Mouse (Mus musculus) forebrain, embryonic 15.5 days (tissue): ENCODE measurements around the gene Sh3gl3. TPM values are rescaled to one million over a fixed set of nuclear protein-coding genes. Genes with fewer than 3 reads are reported as not detected.

Source experiments
- ATAC-seq: fragments of 200-750 bp; cut with Nextera tagmentation; replicated peaks from 2 replicates; pipeline ENCODE4 v1.8.0; 2017; ENCODE audit warnings: mild to moderate bottlenecking, moderate TSS enrichment, moderate library complexity
- H3K27ac ChIP-seq: fragments of 300-500 bp; sonication (generic); replicated peaks from 2 replicates; pipeline ENCODE4 v1.5.1; 2015; ENCODE audit warnings: mild to moderate bottlenecking, inconsistent platforms
- H3K27me3 ChIP-seq: fragments of 300-500 bp; sonication (generic); 2 replicates; pipeline ENCODE4 v1.6.1; 2015; ENCODE audit warnings: inconsistent platforms
- H3K36me3 ChIP-seq: fragments of 300-500 bp; sonication (generic); 2 replicates; pipeline ENCODE4 v1.6.1; 2015; ENCODE audit warnings: mild to moderate bottlenecking, inconsistent platforms
- H3K4me1 ChIP-seq: fragments of 300-500 bp; sonication (generic); 2 replicates; pipeline ENCODE4 v1.6.1; 2015; ENCODE audit warnings: inconsistent platforms
- H3K4me2 ChIP-seq: fragments of 300-500 bp; sonication (generic); replicated peaks from 2 replicates; pipeline ENCODE4 v1.6.1; 2015; ENCODE audit warnings: mild to moderate bottlenecking, inconsistent platforms
- H3K4me3 ChIP-seq: fragments of 300-500 bp; sonication (generic); 2 replicates; pipeline ENCODE4 v1.5.1; 2015; ENCODE audit warnings: mild to moderate bottlenecking, inconsistent platforms
- H3K9ac ChIP-seq: fragments of 300-500 bp; sonication (generic); replicated peaks from 2 replicates; pipeline ENCODE4 v1.6.1; 2015; ENCODE audit warnings: mild to moderate bottlenecking, inconsistent platforms
- H3K9me3 ChIP-seq: fragments of 300-500 bp; sonication (generic); 2 replicates; pipeline ENCODE4 v1.6.1; 2016; ENCODE audit warnings: inconsistent platforms
- WGBS: fragments of 180-500 bp; shearing (Covaris S2); methylation state at CpG from one replicate; pipeline ENCODE4 v1.1.7; 2015; ENCODE audit warnings: mixed read lengths; 5-methylcytosine and 5-hydroxymethylcytosine counted together
- polyA plus RNA-seq: library from polyadenylated mRNA; unstranded; fragments of >200 nt; fragmentation: Nextera tagmentation; extraction: Ambion mirVana; gene quantifications from 2 replicates; pipeline ENCODE4 v1.2.1, GENCODE M21; 2015

Gene Sh3gl3
- polyA plus RNA-seq, 1 experiment from 2014 or later: 55.5 TPM

DNA sequence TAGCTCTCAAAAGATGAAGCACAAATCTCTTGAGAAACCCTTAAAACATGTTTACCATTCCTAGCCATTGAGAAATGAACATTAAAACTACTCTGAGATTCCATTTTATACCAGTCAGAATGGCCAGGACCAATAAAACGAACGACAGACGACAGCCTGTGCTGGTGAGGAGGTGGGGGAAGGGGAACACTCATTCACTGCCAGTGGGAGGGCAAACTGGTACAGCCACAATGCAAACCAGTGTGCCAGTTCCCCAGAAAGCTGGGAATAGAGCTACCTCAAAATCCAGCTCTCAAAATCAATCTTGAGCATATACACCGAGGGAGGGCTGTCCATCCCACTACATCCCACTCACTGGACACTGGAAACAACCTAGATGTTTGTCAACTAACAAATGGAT is 153.6 kb downstream of the Sh3gl3 start:
- Histone ChIP-seq H3K27ac (no peak overlapping the region), H3K4me3 (no peak overlapping the region), H3K4me2 (no peak overlapping the region), H3K4me1 (no peaks in the 10 kb centered on the region), H3K9me3 (no peaks in the 10 kb centered on the region), H3K27me3 (no peaks in the 10 kb centered on the region), H3K36me3 (no peaks in the 10 kb centered on the region), H3K9ac (no peak overlapping the region)
- no peak for ATAC-seq
- 57% methylated on average over 4 of the region's 4 CpGs for WGBS

DNA sequence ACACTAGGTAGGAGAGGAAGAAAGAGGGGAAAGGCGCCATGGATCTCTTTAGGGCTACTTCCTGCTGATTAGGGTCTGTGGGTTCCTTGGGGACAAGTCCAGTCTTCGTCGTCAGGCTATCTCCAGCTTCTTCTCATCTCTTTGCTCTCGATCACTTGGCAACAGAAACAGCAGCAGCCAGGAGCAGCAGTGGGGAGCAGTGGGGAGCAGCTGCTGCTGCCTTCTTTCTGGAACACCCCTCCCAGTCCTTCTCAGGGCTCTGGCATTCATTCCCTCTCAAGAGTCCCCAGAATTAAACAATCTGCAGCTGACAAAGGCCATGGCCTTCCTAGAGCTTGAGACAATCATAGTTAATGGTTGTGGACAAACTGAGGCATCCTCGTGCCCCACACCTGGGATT is 154.2 kb downstream of the Sh3gl3 start:
- Histone ChIP-seq H3K36me3 (no peaks in the 10 kb centered on the region), H3K9me3 (no peaks in the 10 kb centered on the region), H3K27ac (no peak overlapping the region), H3K4me1 (no peaks in the 10 kb centered on the region), H3K27me3 (no peaks in the 10 kb centered on the region), H3K4me2 (no peak overlapping the region), H3K9ac (no peak overlapping the region), H3K4me3 (no peak overlapping the region)
- 58% methylated on average over 5 of the region's 5 CpGs for WGBS
- no peak for ATAC-seq

DNA sequence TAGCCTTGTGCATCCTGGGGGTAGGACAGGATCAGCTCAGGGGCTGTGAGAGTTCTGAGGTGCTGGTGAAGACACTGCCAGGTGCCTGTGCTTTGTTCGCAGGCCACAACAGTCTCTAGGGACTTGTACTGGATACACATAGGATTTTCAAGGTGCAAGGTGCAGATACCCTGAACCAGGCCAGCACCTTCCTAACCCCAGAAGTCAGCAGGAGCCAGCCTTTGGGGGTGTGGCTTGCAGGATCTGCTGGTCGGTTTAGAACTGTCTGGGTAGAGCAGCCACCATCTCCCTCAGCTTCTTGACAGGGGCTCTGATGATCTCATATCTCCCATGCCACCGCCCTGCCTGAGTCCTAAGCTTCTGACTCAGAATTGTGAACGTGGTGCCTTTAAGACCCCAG is 156.2 kb downstream of the Sh3gl3 start:
- Histone ChIP-seq H3K9ac (no peak overlapping the region), H3K9me3 (no peaks in the 10 kb centered on the region), H3K4me1 (peaks cover 10% of the 10 kb centered on the region; the same call in 1 of the 2 replicates), H3K27me3 (peaks cover under 1% of the 10 kb centered on the region), H3K27ac (no peak overlapping the region), H3K4me3 (no peak overlapping the region), H3K36me3 (no peaks in the 10 kb centered on the region), H3K4me2 (no peak overlapping the region)
- 61% methylated on average over 4 of the region's 4 CpGs for WGBS
- no peak for ATAC-seq

DNA sequence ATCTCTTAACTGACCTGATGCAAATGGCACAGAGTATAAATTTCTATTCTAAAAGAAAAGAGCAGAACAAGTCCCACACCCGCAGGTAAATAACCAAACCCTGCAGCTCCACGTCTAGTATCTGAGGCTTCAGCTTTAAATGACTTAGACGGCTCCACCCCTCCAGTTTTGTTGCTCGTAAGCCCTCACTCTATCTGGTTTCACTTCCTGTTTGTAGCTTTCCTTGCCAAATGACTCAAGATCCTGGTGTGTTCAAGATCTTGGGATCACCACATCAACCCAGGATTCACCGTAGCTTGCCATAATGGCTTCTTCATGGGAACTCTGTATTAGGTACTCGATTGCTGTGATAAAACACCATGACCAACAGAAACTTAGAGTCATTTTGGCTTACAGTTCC is 157.2 kb downstream of the Sh3gl3 start:
- Histone ChIP-seq H3K27ac (no peak overlapping the region), H3K4me3 (no peak overlapping the region), H3K36me3 (no peaks in the 10 kb centered on the region), H3K9me3 (no peaks in the 10 kb centered on the region), H3K9ac (no peak overlapping the region), H3K27me3 (peaks cover 10% of the 10 kb centered on the region), H3K4me2 (no peak overlapping the region), H3K4me1 (peaks cover 20% of the 10 kb centered on the region)
- 80% methylated on average over 6 of the region's 6 CpGs for WGBS
- ATAC-seq: no peak

DNA sequence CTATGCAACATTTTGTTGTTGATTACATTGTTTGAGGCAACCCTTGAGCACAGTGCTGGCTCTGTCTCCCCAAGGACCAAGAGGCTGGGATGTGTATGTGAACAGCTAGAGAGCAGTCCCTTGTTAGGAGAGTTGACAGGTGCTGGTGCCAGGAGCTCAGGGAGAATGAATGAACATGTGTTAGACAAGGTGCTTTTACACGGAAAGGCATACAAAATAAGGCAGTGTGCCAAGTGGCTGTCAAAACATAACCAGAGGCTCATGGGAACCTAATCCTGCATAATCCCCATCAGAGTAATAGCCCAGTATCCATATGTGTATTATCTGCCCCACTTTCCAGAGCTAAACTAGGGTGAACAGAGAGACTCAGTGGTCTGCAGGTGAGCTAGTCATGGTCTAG is 160.4 kb downstream of the Sh3gl3 start:
- no peak overlapping the region for H3K4me2 ChIP-seq
- no peak overlapping the region for H3K27ac ChIP-seq
- H3K4me3 ChIP-seq: no peak overlapping the region
- 18% methylated on average over 1 of the region's 1 CpGs for WGBS
- peak; percentile 42 for ATAC-seq
- H3K36me3 ChIP-seq: no peaks in the 10 kb centered on the region
- no peaks in the 10 kb centered on the region for H3K9me3 ChIP-seq
- peaks cover 24% of the 10 kb centered on the region for H3K27me3 ChIP-seq
- peaks cover 28% of the 10 kb centered on the region for H3K4me1 ChIP-seq
- no peak overlapping the region for H3K9ac ChIP-seq

DNA sequence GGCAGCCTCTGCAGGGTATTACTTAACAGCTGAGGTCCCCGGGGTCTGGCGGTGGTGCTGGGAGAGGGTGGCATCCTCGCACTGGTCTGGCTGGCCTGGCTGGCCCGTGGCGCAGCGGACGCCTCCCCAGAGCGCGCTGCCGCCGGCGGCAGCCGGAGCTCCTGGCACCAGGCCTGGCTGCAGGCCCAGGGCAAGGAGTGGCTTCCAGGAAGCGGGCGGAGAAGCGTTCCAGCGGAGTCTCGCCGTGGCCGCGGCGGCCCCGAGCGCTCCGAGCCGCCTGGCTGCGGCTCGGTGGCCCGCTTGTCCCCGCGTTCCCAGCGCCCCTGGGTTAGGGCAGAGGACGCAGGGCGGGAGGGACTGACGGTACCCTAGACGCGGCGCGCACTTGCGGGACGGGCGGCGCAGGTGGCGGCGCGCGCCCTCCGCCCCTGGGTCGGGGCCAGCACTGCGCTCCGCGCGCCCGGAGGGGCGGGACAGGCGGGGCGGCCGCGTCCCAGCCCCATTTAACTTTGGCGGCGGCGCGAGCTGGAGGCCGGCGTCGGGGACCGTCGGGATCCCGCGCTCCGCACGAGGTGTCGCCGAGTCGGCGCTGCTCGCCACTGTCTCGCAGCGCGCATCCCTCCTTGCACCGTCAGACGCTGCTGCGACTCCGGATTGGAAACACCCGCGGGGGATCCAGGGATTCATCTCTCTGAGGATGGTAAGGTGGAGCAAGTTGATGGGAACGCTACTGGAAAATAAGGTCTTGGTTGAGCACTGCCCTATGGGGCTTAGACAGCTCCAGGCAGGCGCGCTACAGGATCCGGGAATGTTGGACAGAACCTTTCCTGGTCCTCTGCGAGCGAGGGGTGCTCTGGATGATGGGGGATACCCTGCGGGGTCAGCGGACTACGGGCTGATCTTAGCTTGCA is 161.8 kb downstream of the Sh3gl3 start, which contains the start of gene Adamtsl3:
TSS of gene Adamtsl3 (plus strand) at position 484 of the 911 bp plus-strand sequence.
- H3K4me3 ChIP-seq: peak within 1 kb of the TSS; percentile 57
- WGBS: under 1% methylated on average over 95 of the region's 95 CpGs
- peaks cover 24% of the 10 kb centered on the region for H3K27me3 ChIP-seq
- H3K4me2 ChIP-seq: peak within 1 kb of the TSS; percentile 87
- no peaks in the 10 kb centered on the region for H3K9me3 ChIP-seq
- peak within 1 kb of the TSS; percentile 48 for H3K9ac ChIP-seq
- H3K27ac ChIP-seq: no peak within 1 kb of the TSS
- no peaks in the 10 kb centered on the region for H3K36me3 ChIP-seq
- ATAC-seq: peak; percentile 73
- peaks cover 28% of the 10 kb centered on the region for H3K4me1 ChIP-seq

DNA sequence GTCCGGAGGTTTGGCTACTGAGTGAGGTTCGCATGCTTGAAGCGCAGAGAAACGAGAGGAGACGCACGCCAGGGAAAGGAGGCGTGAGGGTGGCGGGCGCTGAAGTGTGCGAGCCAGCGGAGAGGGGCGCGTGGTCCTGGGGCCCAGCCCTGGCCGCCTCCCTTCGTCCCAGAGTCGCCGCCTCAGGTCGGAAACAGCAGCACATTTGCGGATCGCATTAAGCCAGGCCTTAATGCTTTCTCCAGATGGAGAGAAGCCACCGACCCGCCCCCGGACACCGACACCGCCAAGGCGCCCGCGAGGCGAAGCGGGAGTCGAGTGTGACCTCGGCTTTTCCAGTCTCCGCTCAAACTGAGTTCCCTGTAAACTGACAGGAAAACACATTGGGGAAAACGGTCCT is 162.5 kb downstream of the Sh3gl3 start:
- no peaks in the 10 kb centered on the region for H3K9me3 ChIP-seq
- peak overlapping the region; percentile 57 for H3K4me3 ChIP-seq
- H3K4me2 ChIP-seq: peak overlapping the region; percentile 87
- H3K4me1 ChIP-seq: peaks cover 28% of the 10 kb centered on the region
- no peak overlapping the region for H3K27ac ChIP-seq
- peak overlapping the region; percentile 48 for H3K9ac ChIP-seq
- WGBS: under 1% methylated on average over 34 of the region's 34 CpGs
- H3K27me3 ChIP-seq: peaks cover 24% of the 10 kb centered on the region
- peak; percentile 24 for ATAC-seq
- no peaks in the 10 kb centered on the region for H3K36me3 ChIP-seq

DNA sequence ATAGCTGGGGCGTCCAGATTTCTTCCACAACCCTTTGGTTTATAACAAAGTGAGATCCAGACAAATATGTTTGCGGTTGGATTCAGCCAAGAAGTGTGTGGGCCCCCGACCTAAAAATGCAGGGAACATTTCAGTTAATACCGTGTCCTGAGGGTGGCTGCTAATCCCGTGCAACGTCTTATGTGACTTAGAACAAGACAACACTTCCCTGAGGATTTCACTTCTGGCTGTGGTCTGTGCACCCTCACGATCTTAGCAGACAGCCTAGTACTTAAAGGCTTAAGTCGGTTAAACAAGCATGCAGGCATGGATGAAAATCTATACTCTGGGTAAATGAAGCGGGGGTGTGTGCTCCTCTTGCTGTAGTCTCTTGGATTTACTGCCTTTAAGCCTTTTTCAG is 164.5 kb downstream of the Sh3gl3 start:
- Histone ChIP-seq H3K27me3 (peaks cover 24% of the 10 kb centered on the region), H3K4me2 (no peak overlapping the region), H3K27ac (no peak overlapping the region), H3K9ac (no peak overlapping the region), H3K36me3 (no peaks in the 10 kb centered on the region), H3K4me3 (no peak overlapping the region), H3K9me3 (no peaks in the 10 kb centered on the region), H3K4me1 (peaks cover 28% of the 10 kb centered on the region)
- 89% methylated on average over 9 of the region's 9 CpGs for WGBS
- no peak for ATAC-seq

DNA sequence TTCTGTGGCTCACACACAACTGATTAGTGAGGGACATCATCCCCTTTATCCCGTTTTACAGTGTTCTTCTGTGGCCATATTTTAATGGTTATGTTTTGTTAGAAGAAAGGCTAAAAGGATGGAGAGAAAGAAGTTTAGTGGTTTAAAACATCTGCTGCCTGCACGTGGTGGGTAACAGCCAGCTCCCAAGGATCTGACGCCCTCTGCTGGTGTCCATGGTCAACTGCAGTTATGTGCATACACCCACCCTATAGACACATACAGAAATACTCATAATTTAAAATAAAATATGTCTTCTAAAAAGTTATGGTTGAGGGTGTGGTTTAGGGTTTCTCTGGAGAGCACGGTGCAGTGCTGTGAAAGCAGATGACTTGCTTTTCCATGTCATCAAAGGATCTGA is 164.9 kb downstream of the Sh3gl3 start:
- H3K27ac ChIP-seq: no peak overlapping the region
- no peak for ATAC-seq
- H3K4me3 ChIP-seq: no peak overlapping the region
- peaks cover 28% of the 10 kb centered on the region for H3K4me1 ChIP-seq
- H3K9ac ChIP-seq: no peak overlapping the region
- no peaks in the 10 kb centered on the region for H3K9me3 ChIP-seq
- no peaks in the 10 kb centered on the region for H3K36me3 ChIP-seq
- peaks cover 24% of the 10 kb centered on the region for H3K27me3 ChIP-seq
- WGBS: 80% methylated on average over 4 of the region's 4 CpGs
- H3K4me2 ChIP-seq: no peak overlapping the region

DNA sequence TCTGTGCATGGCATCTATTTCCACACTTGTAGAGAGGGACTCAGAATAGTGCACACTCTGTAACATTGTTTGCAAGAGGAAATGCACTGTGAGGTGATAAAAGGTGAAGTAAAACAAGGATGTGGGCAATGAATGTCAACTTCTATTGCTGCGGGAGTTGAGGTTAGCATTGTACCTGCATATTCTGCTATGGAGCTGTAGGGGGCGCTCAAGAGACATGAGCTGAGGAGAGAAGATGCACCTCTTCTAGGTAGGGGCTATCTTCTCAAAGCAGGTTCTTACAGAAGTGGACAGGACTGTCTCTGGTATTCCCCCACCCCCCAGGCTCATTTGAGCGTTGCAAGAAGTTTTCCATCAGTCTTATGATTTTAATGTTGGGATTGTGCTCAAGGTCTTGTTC is 165.6 kb downstream of the Sh3gl3 start:
- H3K4me2 ChIP-seq: no peak overlapping the region
- H3K9me3 ChIP-seq: no peaks in the 10 kb centered on the region
- no peak overlapping the region for H3K27ac ChIP-seq
- H3K4me3 ChIP-seq: no peak overlapping the region
- ATAC-seq: no peak
- H3K27me3 ChIP-seq: peaks cover 24% of the 10 kb centered on the region
- WGBS: 66% methylated on average over 3 of the region's 3 CpGs
- H3K4me1 ChIP-seq: peaks cover 23% of the 10 kb centered on the region
- no peaks in the 10 kb centered on the region for H3K36me3 ChIP-seq
- H3K9ac ChIP-seq: no peak overlapping the region

DNA sequence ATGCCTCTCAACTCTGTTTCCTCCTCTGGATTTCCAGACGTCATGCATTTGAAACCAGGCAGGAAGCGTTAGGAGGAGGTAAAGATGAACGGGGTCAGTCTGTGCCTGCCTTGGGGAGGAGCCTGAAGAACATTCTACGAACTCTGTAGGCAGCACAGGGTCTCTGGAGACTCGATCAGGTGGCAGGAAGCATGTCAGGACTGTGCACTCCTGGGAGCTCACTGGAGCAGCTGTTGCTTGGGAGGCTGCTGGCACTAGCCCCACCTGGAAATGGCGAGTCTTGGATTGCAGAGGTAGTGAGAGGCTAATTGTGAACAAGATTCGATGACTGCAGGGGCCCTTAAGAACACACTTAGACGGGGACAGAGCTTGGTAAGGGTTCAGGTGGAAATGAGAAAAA is 167.8 kb downstream of the Sh3gl3 start:
- H3K9ac ChIP-seq: no peak overlapping the region
- H3K4me3 ChIP-seq: no peak overlapping the region
- H3K27ac ChIP-seq: no peak overlapping the region
- H3K9me3 ChIP-seq: no peaks in the 10 kb centered on the region
- peaks cover 8% of the 10 kb centered on the region for H3K27me3 ChIP-seq
- no peak for ATAC-seq
- no peaks in the 10 kb centered on the region for H3K36me3 ChIP-seq
- peaks cover 2% of the 10 kb centered on the region for H3K4me1 ChIP-seq
- H3K4me2 ChIP-seq: no peak overlapping the region
- 52% methylated on average over 8 of the region's 8 CpGs for WGBS

DNA sequence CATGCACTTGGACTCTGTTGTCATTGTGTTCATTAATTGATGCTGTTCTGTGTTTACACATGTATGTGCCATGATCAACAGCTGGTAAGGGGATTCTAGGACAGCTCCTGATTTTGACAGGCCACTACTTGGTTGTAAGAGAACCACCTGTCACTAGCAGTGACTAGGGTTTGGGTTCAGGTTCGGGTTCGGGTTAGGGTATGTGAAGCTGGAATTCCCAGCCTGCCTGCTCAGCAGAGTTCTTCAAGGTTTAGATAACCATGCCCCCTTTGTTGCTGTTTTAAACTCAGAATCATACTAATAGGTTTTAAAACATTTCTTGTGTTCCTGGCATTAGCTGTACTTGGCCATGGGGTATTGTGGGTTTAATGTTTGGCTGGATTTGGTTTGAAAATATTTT is 173.1 kb downstream of the Sh3gl3 start:
- H3K4me2 ChIP-seq: no peak overlapping the region
- no peak overlapping the region for H3K9ac ChIP-seq
- H3K9me3 ChIP-seq: no peaks in the 10 kb centered on the region
- H3K27ac ChIP-seq: no peak overlapping the region
- no peaks in the 10 kb centered on the region for H3K36me3 ChIP-seq
- H3K4me1 ChIP-seq: no peaks in the 10 kb centered on the region
- no peaks in the 10 kb centered on the region for H3K27me3 ChIP-seq
- WGBS: 86% methylated on average over 2 of the region's 2 CpGs
- no peak for ATAC-seq
- H3K4me3 ChIP-seq: no peak overlapping the region

DNA sequence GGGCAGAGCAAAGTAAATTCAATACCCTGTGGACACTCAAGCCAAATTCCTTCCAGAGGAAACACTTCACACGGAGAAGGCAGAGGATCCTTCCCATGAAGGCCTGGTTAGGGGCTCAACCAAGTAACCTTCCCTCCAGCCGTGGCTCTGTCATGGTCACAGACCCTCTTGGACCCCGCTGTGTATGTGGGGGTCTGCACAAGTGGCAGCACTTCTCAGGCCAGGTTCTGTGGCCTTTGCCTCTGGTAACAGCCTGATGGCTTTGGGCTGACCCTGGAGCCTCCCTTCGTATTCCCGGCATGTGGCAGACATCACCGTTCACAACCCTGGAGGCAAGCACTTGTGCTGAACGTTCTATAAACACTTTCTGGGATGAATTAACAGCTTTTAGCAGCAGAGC is 176.2 kb downstream of the Sh3gl3 start:
- no peak overlapping the region for H3K9ac ChIP-seq
- H3K27ac ChIP-seq: no peak overlapping the region
- ATAC-seq: no peak
- H3K4me2 ChIP-seq: no peak overlapping the region
- H3K27me3 ChIP-seq: no peaks in the 10 kb centered on the region
- no peak overlapping the region for H3K4me3 ChIP-seq
- no peaks in the 10 kb centered on the region for H3K36me3 ChIP-seq
- H3K4me1 ChIP-seq: no peaks in the 10 kb centered on the region
- WGBS: 89% methylated on average over 7 of the region's 7 CpGs
- H3K9me3 ChIP-seq: no peaks in the 10 kb centered on the region
